Mouse (Mus musculus) forebrain, embryonic 13.5 days (tissue): ENCODE data around the gene Hes3. TPM values are rescaled to one million over a fixed set of nuclear protein-coding genes. Genes with fewer than 3 reads are reported as not detected.
A peak's percentile ranks its signal among the peaks of the same experiment; 100 is the strongest.

ENCODE experiments used
- ATAC-seq: fragments of 200-750 bp; cut with Nextera tagmentation; 2 replicates; pipeline ENCODE4 v1.8.0; 2017
- H3K27ac ChIP-seq: fragments of 300-500 bp; sonication (generic); 2 replicates; pipeline ENCODE4 v1.5.1; 2015; ENCODE audit warnings: inconsistent platforms, mild to moderate bottlenecking, moderate library complexity
- H3K27me3 ChIP-seq: fragments of 300-500 bp; sonication (generic); 2 replicates; pipeline ENCODE4 v1.6.1; 2015; ENCODE audit warnings: mild to moderate bottlenecking, inconsistent platforms
- H3K36me3 ChIP-seq: fragments of 300-500 bp; sonication (generic); 2 replicates; pipeline ENCODE4 v1.6.1; 2015; ENCODE audit warnings: mild to moderate bottlenecking, inconsistent platforms; ENCODE audit not compliant: poor library complexity, severe bottlenecking
- H3K4me1 ChIP-seq: fragments of 300-500 bp; sonication (generic); 2 replicates; pipeline ENCODE4 v1.6.1; 2015; ENCODE audit warnings: inconsistent platforms
- H3K4me2 ChIP-seq: fragments of 300-500 bp; sonication (generic); 2 replicates; pipeline ENCODE4 v1.6.1; 2015; ENCODE audit warnings: inconsistent platforms, mild to moderate bottlenecking, moderate library complexity
- H3K4me3 ChIP-seq: fragments of 300-500 bp; sonication (generic); 2 replicates; pipeline ENCODE4 v1.5.1; 2015; ENCODE audit warnings: mild to moderate bottlenecking, inconsistent platforms
- H3K9ac ChIP-seq: fragments of 300-500 bp; sonication (generic); 2 replicates; pipeline ENCODE4 v1.6.1; 2015; ENCODE audit warnings: mild to moderate bottlenecking, inconsistent platforms
- H3K9me3 ChIP-seq: fragments of 300-500 bp; sonication (generic); replicated peaks from 2 replicates; pipeline ENCODE4 v1.6.1; 2016; ENCODE audit warnings: inconsistent platforms
- WGBS: fragments of 180-500 bp; shearing (Covaris S2); methylation state at CpG from one replicate; pipeline ENCODE4 v1.1.7; 2015; 5-methylcytosine and 5-hydroxymethylcytosine counted together
- polyA plus RNA-seq: library from polyadenylated mRNA; unstranded; fragments of >200 nt; fragmentation: Nextera tagmentation; extraction: Ambion mirVana; gene quantifications from 2 replicates; pipeline ENCODE4 v1.2.1, GENCODE M21; 2015

The Hes3 gene
- polyA plus RNA-seq, 1 experiment from 2014 or later: not detected

DNA sequence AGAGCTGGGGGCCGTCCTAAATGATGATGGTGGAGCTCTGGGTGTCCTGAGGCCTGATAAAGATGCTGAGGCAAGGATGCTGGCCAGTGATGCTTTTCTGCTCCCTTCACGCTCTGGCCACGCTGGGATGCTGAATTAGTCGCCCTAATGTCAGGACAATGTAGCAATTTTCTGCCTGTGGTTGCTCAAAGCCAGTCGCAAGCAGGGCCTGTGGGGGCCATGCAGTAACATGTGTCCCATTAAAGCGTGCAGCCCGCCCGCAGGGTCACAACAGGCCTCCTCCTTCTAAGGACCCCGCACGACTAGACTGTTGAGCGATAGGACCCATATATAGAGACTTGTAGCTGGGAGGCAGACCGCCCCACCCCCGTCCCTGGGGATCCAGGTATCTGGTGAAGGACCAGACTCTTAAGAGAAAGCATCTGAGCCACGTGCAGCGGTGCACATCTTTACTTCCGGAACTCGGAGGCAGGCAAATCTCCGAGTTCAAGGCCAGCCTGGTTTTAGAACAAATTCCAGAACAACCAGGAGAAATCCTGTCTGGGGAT lies 3.0 kb downstream of the Hes3 start:
- Histone ChIP-seq H3K9me3 (no peaks in the 10 kb centered on the region), H3K4me2 (no peak overlapping the region), H3K4me3 (no peak overlapping the region), H3K27me3 (peaks cover 94% of the 10 kb centered on the region), H3K27ac (no peak overlapping the region), H3K9ac (no peak overlapping the region), H3K4me1 (peaks cover 66% of the 10 kb centered on the region), H3K36me3 (no peaks in the 10 kb centered on the region)
- WGBS: 34% methylated on average over 18 of the region's 18 CpGs
- ATAC-seq: no peak

DNA sequence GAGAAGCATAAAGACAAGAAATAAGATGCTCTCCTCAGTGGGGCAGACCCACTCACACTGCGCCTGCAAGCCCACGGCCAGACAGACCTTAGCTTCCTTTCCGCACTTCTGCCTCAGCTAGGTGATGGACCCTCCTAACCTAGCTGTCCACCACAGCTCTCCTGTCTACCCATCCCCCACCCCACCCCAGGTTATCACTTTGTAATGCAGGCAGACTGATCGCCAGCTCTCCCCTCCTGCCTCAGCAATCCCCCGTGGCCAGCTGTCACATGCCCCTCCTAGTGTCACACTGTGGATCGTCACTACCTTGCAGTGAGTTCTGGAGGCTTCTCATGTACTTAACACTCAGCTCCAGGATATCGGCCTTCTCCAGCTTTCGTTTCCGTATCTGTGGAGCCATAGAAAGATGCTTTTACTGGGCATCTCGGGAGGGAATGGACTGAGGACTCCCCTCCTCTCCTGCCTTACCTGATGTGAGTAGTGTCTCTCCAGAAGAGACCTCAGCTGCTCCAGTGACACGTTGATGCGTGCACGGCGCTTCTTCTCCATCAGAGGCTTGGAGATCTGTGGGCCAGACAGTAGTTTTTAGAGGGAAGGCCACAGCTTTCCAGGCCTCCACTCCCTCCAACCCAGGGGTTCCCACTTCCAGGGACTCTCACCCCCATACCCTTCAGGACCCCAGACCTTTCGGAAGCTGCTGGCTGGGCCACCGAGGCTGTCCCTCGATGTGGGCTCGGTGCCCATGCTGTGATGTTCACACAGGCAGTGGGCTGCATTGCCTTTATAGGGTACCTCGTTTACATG lies 3.9 kb downstream of the Hes3 start:
- H3K9me3 ChIP-seq: no peaks in the 10 kb centered on the region
- H3K27ac ChIP-seq: no peak overlapping the region
- H3K4me1 ChIP-seq: peaks cover 67% of the 10 kb centered on the region
- peaks cover 94% of the 10 kb centered on the region for H3K27me3 ChIP-seq
- ATAC-seq: no peak
- H3K9ac ChIP-seq: no peak overlapping the region
- no peak overlapping the region for H3K4me3 ChIP-seq
- 4% methylated on average over 19 of the region's 19 CpGs for whole genome bisulfite sequencing
- no peaks in the 10 kb centered on the region for H3K36me3 ChIP-seq
- H3K4me2 ChIP-seq: peak overlapping the region; percentile 63; the same call in 1 of the 2 replicates

DNA sequence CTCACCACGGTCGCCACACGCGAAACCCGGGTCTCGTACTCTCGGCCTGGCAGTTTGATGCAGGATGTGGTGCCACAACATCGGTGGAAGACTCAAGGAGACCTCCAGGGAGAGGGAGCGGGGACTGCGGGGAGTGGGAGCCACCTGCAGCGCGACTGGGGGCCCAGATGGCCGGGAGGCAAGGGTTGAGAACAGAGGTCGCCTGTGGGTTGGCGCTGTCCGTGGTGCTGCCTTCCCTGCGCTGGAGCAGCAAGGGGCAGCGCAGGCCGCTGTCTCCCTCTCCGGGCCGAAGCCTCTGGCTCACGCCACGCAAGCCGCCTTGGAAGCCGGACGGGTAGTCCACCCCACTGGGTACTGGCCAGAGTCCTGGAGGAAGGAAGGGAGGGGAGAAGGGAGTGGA lies 4.6 kb downstream of the Hes3 start:
- 2% methylated on average over 22 of the region's 26 CpGs for WGBS
- Histone ChIP-seq H3K27ac (no peak overlapping the region), H3K4me2 (peak overlapping the region; percentile 63), H3K4me1 (peaks cover 62% of the 10 kb centered on the region), H3K9me3 (no peaks in the 10 kb centered on the region), H3K9ac (peak overlapping the region; percentile 41; the same call in 1 of the 2 replicates), H3K4me3 (peak overlapping the region; percentile 36), H3K36me3 (no peaks in the 10 kb centered on the region), H3K27me3 (peaks cover 94% of the 10 kb centered on the region)
- ATAC-seq: no peak

DNA sequence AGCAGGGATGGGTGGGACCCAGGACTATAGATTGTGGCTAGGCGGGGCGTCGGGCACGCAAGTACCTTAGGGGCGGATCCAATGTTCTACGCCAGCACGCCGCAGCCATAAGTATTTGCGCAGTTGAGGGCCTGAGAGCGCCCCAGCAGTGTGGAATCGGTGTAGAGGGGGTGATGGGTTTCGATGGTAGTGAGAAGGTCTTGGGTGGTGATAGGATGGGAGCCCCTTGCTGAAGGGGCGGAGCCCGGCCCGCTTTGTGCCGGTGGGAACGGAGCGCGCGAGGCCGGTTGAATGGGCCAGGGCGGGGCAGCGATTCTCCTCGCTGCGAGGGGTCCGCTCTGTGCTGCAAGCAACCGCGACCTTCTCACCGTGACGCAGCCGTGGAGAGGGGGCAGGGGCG lies 5.3 kb downstream of the Hes3 start:
- WGBS: 1% methylated on average over 32 of the region's 32 CpGs
- ATAC-seq: peak; percentile 33; the same call in 1 of the 2 replicates
- peaks cover 57% of the 10 kb centered on the region for H3K4me1 ChIP-seq

DNA sequence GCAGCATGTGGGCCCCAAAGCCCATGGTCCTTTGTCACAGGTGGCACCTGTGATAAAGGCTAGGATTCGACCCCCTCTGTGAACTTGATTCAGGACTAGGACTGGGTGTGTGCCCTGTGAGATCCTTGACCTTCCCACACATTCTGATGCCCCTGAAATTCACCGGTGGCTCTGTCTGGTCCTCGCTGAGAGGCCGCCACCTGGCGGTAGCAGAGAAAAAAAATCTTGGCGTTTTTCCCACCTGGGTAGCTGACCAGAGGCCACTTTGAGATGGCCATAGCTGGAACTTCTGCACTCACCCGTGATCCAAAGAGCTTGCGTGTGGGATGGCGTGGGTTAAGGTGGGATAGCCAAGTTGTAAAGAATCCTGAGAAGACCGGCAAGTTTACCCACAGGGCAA lies 6.0 kb downstream of the Hes3 start:
- no peak overlapping the region for H3K4me2 ChIP-seq
- WGBS: 2% methylated on average over 10 of the region's 10 CpGs

More for the DNA sequence above, 5.3 kb downstream of the Hes3 start:
- H3K27ac ChIP-seq: no peak overlapping the region
- H3K9me3 ChIP-seq: no peaks in the 10 kb centered on the region
- H3K9ac ChIP-seq: peak overlapping the region; percentile 41
- H3K4me2 ChIP-seq: peak overlapping the region; percentile 63
- H3K4me3 ChIP-seq: peak overlapping the region; percentile 36
- peaks cover 94% of the 10 kb centered on the region for H3K27me3 ChIP-seq
- H3K36me3 ChIP-seq: no peaks in the 10 kb centered on the region

DNA sequence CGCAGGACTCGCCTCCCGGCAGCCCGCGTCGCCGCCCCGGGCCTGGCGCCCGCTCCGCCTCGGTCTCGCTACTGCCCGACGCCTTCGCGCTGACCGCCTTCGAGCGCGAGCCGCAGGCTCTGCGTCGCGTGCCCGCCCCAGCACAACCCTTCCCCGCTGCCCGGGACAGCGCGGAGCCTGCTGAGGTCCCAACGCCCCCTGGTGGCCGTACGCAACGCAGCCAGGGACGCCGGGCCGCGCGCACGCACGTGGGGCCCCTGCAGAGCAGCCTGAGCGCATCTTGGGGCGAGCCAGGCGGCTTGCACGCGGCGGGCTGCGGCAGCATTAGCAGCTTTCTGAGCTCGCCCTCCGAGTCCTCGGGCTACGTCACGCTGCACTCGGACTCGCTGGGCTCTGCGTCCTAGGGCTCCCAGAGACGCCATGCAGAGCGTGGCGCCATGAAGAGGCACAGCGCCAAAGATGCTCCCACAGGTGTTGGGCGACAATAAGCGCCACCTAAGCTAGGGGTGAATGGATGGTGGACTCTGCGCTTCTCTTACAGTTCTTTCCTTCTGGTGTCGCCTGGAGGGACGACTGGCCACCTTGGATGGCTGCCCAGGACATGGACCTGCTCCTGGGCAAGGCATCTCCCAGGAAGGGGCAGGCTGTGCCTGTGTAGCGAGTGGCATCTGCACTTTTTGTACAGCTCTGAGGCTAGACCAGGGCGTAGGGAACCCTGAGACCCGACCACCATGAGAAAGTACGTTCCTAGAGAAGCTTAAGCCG lies 8.1 kb downstream of the Hes3 start:
- Histone ChIP-seq H3K4me2 (peak overlapping the region; percentile 67), H3K9ac (peak overlapping the region; percentile 58), H3K9me3 (no peaks in the 10 kb centered on the region), H3K27me3 (peaks cover 88% of the 10 kb centered on the region), H3K27ac (no peak overlapping the region), H3K4me1 (peaks cover 37% of the 10 kb centered on the region), H3K36me3 (no peaks in the 10 kb centered on the region), H3K4me3 (peak overlapping the region; percentile 35)
- 3% methylated on average over 69 of the region's 70 CpGs for WGBS
- ATAC-seq: peak; percentile 85

More for the DNA sequence above, 6.0 kb downstream of the Hes3 start:
- no peak for ATAC-seq
- Histone ChIP-seq H3K27ac (no peak overlapping the region), H3K4me1 (peaks cover 50% of the 10 kb centered on the region), H3K27me3 (peaks cover 94% of the 10 kb centered on the region), H3K4me3 (no peak overlapping the region), H3K9me3 (no peaks in the 10 kb centered on the region), H3K9ac (0 out of 2 replicates have a peak overlapping the region, but pooled peaks have one; percentile 41), H3K36me3 (no peaks in the 10 kb centered on the region)

DNA sequence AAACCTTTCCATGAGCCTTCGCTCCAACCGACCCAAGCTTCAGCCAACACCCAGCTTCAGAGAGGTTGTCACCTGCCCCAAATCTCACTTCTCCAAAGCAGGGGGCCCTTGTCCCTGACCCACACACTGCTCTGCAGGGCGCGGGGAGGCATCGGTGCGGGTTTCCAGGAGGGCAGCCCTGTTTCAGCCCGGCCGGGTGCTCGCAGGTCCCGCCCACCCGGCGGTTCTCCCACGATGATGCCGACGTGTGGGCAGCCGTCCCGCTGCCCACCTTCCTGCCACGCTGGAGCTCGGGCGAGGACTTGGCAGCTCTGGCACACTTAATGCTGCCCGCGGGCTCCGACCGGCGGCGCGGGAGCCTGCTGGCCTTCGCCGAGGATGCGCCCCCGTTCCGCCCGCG lies 8.7 kb downstream of the Hes3 start:
- Histone ChIP-seq H3K27me3 (peaks cover 82% of the 10 kb centered on the region), H3K9ac (peak overlapping the region; percentile 58), H3K27ac (no peak overlapping the region), H3K9me3 (no peaks in the 10 kb centered on the region), H3K36me3 (no peaks in the 10 kb centered on the region), H3K4me2 (peak overlapping the region; percentile 67), H3K4me1 (peaks cover 31% of the 10 kb centered on the region), H3K4me3 (peak overlapping the region; percentile 35)
- 0 out of 2 replicates have a peak, but pooled peaks have one; percentile 2 for ATAC-seq
- WGBS: 16% methylated on average over 34 of the region's 34 CpGs

DNA sequence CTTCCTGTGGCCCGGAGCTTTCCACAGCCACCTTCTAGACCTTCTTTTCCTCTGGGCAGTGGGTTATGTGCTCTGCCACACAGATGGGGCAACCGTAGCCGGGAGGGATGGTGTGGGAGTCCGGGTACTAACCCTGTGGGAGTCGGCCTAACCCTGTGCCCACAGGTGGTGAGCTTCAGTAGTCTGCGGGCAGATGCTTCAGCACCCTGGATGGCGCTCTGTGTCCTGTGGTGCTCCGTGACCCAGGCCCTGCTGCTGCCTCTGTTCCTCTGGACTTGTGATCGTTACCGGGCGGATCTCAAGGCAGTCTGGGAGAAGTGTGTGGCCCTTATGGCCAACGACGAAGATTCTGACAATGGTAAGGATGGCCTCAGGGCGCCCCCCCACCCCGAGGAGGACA lies 9.9 kb downstream of the Hes3 start:
- Histone ChIP-seq H3K4me2 (no peak overlapping the region), H3K4me3 (no peak overlapping the region), H3K9ac (no peak overlapping the region), H3K27ac (no peak overlapping the region), H3K4me1 (peaks cover 19% of the 10 kb centered on the region), H3K9me3 (no peaks in the 10 kb centered on the region), H3K36me3 (no peaks in the 10 kb centered on the region), H3K27me3 (peaks cover 79% of the 10 kb centered on the region)
- ATAC-seq: no peak
- WGBS: 45% methylated on average over 15 of the region's 15 CpGs

DNA sequence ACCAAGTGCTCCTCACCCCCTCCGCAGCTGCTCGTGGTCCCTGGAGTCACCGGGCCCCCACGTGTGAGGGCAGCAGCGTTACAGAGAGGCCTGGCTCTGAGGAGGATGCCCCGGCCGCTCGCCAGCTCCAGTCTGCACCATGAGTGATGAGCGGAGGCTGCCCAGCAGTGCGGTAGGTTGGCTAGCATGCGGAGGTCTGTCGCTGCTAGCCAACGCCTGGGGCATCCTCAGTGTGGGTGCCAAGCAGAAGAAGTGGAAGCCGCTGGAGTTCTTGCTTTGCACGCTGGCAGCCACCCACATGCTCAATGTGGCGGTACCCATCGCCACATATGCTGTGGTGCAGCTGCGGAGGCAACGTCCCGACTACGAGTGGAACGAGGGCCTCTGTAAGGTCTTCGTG lies 12.5 kb downstream of the Hes3 start:
- WGBS: 86% methylated on average over 23 of the region's 23 CpGs
- Histone ChIP-seq H3K9me3 (no peaks in the 10 kb centered on the region), H3K9ac (no peak overlapping the region), H3K27me3 (peaks cover 77% of the 10 kb centered on the region), H3K36me3 (no peaks in the 10 kb centered on the region), H3K4me1 (peaks cover 25% of the 10 kb centered on the region), H3K4me2 (no peak overlapping the region), H3K4me3 (no peak overlapping the region), H3K27ac (no peak overlapping the region)
- ATAC-seq: no peak

DNA sequence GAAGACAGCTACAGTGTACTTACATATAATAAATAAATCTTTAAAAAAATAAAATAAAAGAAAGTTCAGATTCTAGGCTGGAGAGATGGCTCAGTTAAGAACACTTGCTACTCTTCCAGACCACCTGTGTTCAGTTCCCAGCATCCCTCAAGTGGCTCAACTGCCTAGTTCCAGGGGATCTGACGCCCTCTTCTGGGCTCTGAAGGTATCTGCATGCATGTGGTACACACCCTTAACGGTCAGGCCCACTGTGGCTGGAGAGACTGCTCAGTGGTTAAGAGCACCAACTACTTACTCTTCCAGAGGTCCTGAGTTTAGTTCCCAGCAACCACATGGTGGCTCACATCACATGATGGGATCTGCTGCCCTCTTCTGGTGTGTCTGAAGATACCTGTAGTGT lies 13.5 kb downstream of the Hes3 start:
- H3K9ac ChIP-seq: no peak overlapping the region
- H3K9me3 ChIP-seq: no peaks in the 10 kb centered on the region
- H3K4me3 ChIP-seq: no peak overlapping the region
- H3K4me1 ChIP-seq: peaks cover 28% of the 10 kb centered on the region
- H3K4me2 ChIP-seq: no peak overlapping the region
- 77% methylated on average over 2 of the region's 2 CpGs for WGBS
- H3K36me3 ChIP-seq: no peaks in the 10 kb centered on the region
- peaks cover 72% of the 10 kb centered on the region for H3K27me3 ChIP-seq
- ATAC-seq: no peak
- no peak overlapping the region for H3K27ac ChIP-seq

DNA sequence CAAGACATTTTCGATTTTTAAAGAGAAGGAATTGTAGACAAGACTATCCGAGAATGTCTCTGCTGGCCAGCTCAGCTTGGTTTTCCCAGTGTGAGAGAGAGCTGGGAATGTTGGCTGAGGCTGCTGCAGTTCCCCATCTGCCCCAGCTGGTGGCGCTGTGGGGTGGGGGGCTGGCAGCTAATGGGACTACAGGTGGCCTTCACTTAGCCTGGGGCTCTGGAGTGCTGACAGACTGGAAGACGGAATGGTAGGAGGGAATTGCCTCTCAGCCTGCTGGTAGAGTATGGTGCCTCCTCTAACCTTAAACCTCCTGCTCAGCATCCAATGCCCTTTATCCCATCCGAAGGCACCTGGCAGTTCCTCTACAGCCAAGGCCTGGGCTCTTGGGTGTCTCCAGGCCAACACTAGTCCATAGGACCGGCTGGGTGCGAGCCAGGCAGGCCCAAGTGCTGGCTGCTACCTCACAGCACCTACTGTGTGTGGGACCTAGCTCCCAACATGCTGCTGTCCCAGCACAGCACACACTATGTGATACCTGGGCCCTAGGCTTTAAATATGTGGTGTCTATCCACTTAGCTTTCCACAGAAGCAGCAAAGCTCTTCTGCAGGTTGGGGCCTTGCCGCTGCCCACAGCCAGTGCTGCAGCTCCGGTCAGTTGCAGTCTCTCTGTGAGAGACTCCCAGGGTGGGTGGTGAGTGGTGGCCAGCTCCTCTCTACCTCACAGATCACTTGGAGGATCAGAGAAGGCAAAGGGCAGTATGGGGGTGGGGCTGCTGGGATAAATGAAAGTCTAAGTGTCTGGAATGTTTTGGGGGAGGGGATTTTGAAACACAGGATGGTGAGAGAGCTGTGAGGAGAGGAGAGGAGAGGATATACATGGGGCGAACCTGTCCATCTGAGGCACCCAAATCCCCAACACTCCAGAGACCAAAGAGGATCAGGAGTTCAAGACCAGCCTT lies 14.8 kb downstream of the Hes3 start:
- H3K9ac ChIP-seq: no peak overlapping the region
- ATAC-seq: no peak
- no peak overlapping the region for H3K27ac ChIP-seq
- H3K9me3 ChIP-seq: no peaks in the 10 kb centered on the region
- H3K36me3 ChIP-seq: 0 out of 2 replicates have a peak, but pooled peaks cover 4% of the 10 kb centered on the region
- no peak overlapping the region for H3K4me2 ChIP-seq
- WGBS: 50% methylated on average over 10 of the region's 10 CpGs
- H3K4me1 ChIP-seq: peaks cover 24% of the 10 kb centered on the region
- no peak overlapping the region for H3K4me3 ChIP-seq
- peaks cover 69% of the 10 kb centered on the region for H3K27me3 ChIP-seq
